Mouse (Mus musculus) heart, adult 2 months (tissue): ENCODE results near the gene Slf2. TPM values are rescaled to one million over a fixed set of nuclear protein-coding genes. Genes with fewer than 3 reads are reported as not detected.
A peak's percentile ranks its signal among the peaks of the same experiment; 100 is the strongest.

ENCODE experiments used
- DNase-seq, 2 experiments: peaks; one replicate each; pipeline ENCODE4 v3.0.0; 2021
- H3K27ac ChIP-seq: fragments of 200-600 bp; 2 replicates; pipeline ENCODE4 v1.8.1; 2022
- H3K27me3 ChIP-seq: fragments of 200-500 bp; 2 replicates; pipeline ENCODE4 v1.6.1; 2012; ENCODE audit warnings: mild to moderate bottlenecking, low read length, inconsistent platforms, mixed read lengths; ENCODE audit not compliant: control insufficient read depth, insufficient read depth
- H3K36me3 ChIP-seq: fragments of 200-500 bp; 2 replicates; pipeline ENCODE4 v1.6.1; 2012; ENCODE audit warnings: low read length, inconsistent platforms; ENCODE audit not compliant: control insufficient read depth, insufficient read depth
- H3K4me1 ChIP-seq: fragments of 200-500 bp; 2 replicates; pipeline ENCODE4 v1.6.1; 2011; ENCODE audit warnings: low read length; ENCODE audit not compliant: control insufficient read depth, insufficient read depth
- H3K4me3 ChIP-seq: fragments of 200-600 bp; 2 replicates; pipeline ENCODE4 v1.8.1; 2022
- H3K79me2 ChIP-seq: fragments of 200-500 bp; replicated peaks from 2 replicates; pipeline ENCODE4 v1.6.1; 2012; ENCODE audit warnings: mild to moderate bottlenecking, inconsistent platforms, low read length, moderate library complexity, mixed read lengths; ENCODE audit not compliant: control insufficient read depth, insufficient read depth
- H3K9ac ChIP-seq: fragments of 200-500 bp; 2 replicates; pipeline ENCODE4 v1.6.1; 2012; ENCODE audit warnings: low read depth, mild to moderate bottlenecking, control low read depth, inconsistent platforms, low read length, mixed read lengths
- CTCF ChIP-seq: fragments of 200-600 bp; IDR thresholded peaks from 2 replicates; pipeline ENCODE4 v1.8.1; 2022; ENCODE audit warnings: antibody characterized with exemption, mild to moderate bottlenecking, moderate library complexity
- EP300 ChIP-seq: fragments of 200-500 bp; IDR thresholded peaks from 2 replicates; pipeline ENCODE4 v1.6.1; 2011; ENCODE audit warnings: low read depth, low read length, control low read depth; ENCODE audit not compliant: insufficient read depth
- POLR2A ChIP-seq: fragments of 200-500 bp; IDR thresholded peaks from 2 replicates; pipeline ENCODE4 v1.6.1; 2011; ENCODE audit warnings: mild to moderate bottlenecking, low read depth, low read length, control low read depth; ENCODE audit not compliant: insufficient read depth
- WGBS: fragments of 180-500 bp; shearing (Covaris S2); methylation state at CpG from one replicate; pipeline ENCODE4 v1.1.7; 2018; 5-methylcytosine and 5-hydroxymethylcytosine counted together
- intact Hi-C: fragments of 180-260 bp; cut with DNase I; formaldehyde crosslinking; loops from one replicate; pipeline ENCODE4 v1.15.1; 2025
- polyA plus RNA-seq: library from polyadenylated mRNA; depleted of rRNA; stranded (reverse); fragments of >200 nt; gene quantifications from 2 replicates; pipeline ENCODE4 v1.2.3, GENCODE M21; 2012
- total RNA-seq, 2 experiments: library from RNA; stranded (reverse); gene quantifications; 2 replicates each; pipeline ENCODE4 v1.2.3; 2021

Gene Slf2
- total and polyA plus RNA-seq, 3 experiments: 16.6 to 23.0 (median 18.4) TPM

DNA sequence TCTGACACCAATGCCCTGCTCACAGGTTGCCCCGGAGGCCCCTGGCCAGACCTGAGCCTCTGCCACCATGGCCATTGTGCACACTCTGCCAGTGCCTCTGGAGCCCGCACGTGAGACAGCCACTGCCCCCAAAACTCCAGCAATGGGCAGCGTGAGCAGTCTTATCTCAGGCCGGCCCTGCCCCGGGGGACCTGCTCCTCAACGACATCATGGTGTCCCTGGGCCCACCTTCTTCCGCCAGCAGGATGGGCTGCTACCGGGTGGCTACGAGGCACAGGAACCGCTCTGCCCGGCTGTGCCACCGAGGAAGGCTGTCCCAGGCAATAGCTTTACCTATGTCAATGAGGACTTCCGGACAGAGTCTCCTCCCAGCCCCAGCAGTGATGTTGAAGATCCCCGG lies 90.4 kb downstream of the Slf2 start:
- Histone ChIP-seq H3K79me2 (peaks cover 7% of the 10 kb centered on the region), H3K9ac (peak overlapping the region; percentile 61), H3K27me3 (no peaks in the 10 kb centered on the region), H3K4me3 (peak overlapping the region; percentile 11; the same call in 1 of the 2 replicates), H3K4me1 (peaks cover 18% of the 10 kb centered on the region), H3K27ac (peak overlapping the region; percentile 72), H3K36me3 (peaks cover 21% of the 10 kb centered on the region)
- no peak for TF ChIP-seq POLR2A
- no peak for TF ChIP-seq CTCF
- TF ChIP-seq EP300: no peak
- intact Hi-C loops: no loop called here
- DNase-seq: peak in 1 of 2 experiments; percentile 14
- 47% methylated on average over 15 of the region's 15 CpGs for WGBS

DNA sequence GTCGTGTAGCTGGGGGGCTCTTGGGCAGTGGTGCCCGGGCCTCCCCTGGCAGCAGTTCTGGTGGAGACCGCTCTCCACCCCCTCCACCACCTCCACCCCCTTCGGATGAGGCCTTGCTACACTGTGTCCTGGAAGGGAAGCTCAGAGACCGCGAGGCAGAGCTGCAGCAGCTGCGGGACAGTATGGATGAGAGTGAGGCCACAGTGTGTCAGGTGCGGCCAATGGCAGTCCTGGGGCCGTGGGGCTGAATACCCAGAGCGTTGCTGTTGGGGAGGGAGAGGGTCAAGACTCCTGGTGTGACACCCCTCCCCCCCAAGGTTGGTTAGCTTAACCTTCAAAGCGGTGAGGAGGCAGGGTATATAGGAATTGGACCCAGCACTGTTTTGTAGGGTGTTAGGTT lies 93.0 kb downstream of the Slf2 start:
- H3K4me1 ChIP-seq: peaks cover 27% of the 10 kb centered on the region
- H3K9ac ChIP-seq: no peak overlapping the region
- H3K79me2 ChIP-seq: peaks cover 7% of the 10 kb centered on the region
- no peak for TF ChIP-seq POLR2A
- no peak for TF ChIP-seq EP300
- TF ChIP-seq CTCF: no peak
- H3K27ac ChIP-seq: no peak overlapping the region
- H3K27me3 ChIP-seq: no peaks in the 10 kb centered on the region
- WGBS: 75% methylated on average over 11 of the region's 11 CpGs
- H3K4me3 ChIP-seq: no peak overlapping the region
- no peak for DNase-seq
- intact Hi-C loops: no loop called here
- peaks cover 26% of the 10 kb centered on the region for H3K36me3 ChIP-seq

DNA sequence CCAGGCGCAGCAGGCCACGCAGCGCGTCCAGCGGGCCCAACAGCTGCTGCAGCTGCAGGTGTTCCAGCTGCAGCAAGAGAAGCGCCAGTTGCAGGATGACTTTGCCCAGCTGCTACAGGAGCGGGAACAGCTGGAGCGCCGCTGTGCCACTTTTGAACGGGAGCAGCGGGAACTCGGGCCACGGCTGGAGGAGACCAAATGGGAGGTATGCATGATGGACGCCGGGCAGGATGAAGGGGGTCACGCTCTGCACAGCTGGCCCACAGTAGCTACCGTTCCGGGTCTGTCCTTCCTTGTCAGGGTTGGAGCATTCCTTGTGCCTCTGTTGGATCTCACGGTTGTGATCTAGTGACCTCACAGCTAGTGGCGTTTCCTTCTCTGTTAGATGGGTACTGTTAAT lies 93.8 kb downstream of the Slf2 start:
- intact Hi-C loops: no loop called here
- H3K4me1 ChIP-seq: peaks cover 24% of the 10 kb centered on the region
- TF ChIP-seq CTCF (no peak), EP300 (no peak), POLR2A (no peak)
- H3K79me2 ChIP-seq: peaks cover 7% of the 10 kb centered on the region
- WGBS: 89% methylated on average over 20 of the region's 20 CpGs
- no peak overlapping the region for H3K27ac ChIP-seq
- no peak for DNase-seq
- peaks cover 22% of the 10 kb centered on the region for H3K36me3 ChIP-seq
- H3K4me3 ChIP-seq: no peak overlapping the region
- H3K27me3 ChIP-seq: no peaks in the 10 kb centered on the region
- no peak overlapping the region; the same call in 1 of the 2 replicates for H3K9ac ChIP-seq

DNA sequence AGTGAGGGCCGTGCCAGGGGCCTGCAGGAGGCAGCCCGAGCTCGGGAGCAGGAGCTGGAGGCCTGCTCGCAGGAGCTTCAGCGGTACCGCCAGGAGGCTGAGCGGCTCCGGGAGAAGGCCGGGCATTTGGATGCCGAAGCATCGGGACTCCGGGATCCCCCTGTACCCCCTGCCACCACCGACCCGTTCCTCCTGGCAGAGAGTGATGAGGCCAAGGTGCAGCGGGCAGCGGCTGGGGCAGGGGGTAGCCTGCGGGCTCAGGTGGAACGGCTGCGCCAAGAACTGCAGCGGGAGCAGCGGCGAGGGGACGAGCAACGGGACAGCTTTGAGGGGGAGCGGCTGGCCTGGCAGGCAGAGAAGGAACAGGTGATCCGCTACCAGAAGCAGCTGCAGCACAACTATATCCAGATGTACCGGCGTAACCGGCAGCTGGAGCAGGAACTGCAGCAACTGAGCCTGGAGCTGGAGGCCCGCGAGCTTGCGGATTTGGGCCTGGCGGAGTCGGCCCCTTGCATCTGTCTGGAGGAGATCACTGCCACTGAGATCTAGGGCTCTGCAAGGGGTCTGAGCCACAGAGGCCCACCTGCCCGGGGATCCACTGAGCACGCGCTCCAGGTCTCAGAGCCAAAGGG lies 95.1 kb downstream of the Slf2 start:
- TF ChIP-seq EP300: no peak
- TF ChIP-seq CTCF: no peak
- TF ChIP-seq POLR2A: no peak
- peaks cover 7% of the 10 kb centered on the region for H3K79me2 ChIP-seq
- peaks cover 21% of the 10 kb centered on the region for H3K4me1 ChIP-seq
- no peak overlapping the region for H3K27ac ChIP-seq
- no peak overlapping the region for H3K4me3 ChIP-seq
- no peak for DNase-seq
- no peak overlapping the region for H3K9ac ChIP-seq
- peaks cover 14% of the 10 kb centered on the region for H3K36me3 ChIP-seq
- H3K27me3 ChIP-seq: no peaks in the 10 kb centered on the region
- WGBS: 89% methylated on average over 37 of the region's 37 CpGs
- intact Hi-C loops: no loop called here

DNA sequence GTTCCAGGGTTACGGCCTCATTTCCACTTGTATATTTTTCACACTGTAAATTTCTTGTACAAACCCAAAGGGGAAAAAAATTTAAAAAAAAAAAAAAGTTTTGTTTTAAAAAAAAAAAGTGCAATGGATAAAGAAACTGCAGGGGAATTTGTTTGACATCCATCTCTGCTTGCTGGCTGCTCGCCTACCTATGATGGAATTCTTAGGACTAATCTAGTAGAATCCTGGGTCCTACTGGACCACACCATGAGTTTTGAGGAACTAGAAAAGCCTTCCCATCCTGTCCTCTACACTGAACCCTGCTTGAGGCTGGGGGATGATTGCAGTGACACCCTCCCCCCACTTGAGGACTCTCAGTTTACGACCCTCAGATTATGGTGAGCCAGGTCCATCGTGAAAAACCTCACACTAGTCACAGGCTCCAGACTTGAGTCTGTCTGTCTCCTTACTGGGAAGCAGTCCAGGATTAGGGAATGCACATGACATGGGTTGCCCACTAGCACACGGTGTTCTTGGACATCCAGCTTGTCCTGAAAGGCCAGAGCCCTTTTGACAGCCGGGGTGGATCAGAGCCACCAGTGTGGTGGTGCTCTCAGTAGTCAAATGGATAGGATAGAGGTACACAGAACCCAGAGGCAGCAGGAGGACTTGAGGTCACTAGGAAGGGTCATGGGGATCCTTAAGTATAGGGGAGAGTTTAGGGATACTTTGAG lies 96.2 kb downstream of the Slf2 start:
- Histone ChIP-seq H3K4me3 (no peak overlapping the region), H3K36me3 (peaks cover 10% of the 10 kb centered on the region), H3K9ac (no peak overlapping the region), H3K27me3 (no peaks in the 10 kb centered on the region), H3K79me2 (peaks cover 4% of the 10 kb centered on the region), H3K4me1 (peaks cover 24% of the 10 kb centered on the region), H3K27ac (peak overlapping the region; percentile 69)
- 46% methylated on average over 6 of the region's 6 CpGs for WGBS
- intact Hi-C loops: no loop called here
- DNase-seq: peak; percentile 44 to 57
- 0 out of 2 replicates have a peak, but pooled peaks have one; percentile 33 for TF ChIP-seq POLR2A
- no peak for TF ChIP-seq CTCF
- TF ChIP-seq EP300: peak; percentile 98

DNA sequence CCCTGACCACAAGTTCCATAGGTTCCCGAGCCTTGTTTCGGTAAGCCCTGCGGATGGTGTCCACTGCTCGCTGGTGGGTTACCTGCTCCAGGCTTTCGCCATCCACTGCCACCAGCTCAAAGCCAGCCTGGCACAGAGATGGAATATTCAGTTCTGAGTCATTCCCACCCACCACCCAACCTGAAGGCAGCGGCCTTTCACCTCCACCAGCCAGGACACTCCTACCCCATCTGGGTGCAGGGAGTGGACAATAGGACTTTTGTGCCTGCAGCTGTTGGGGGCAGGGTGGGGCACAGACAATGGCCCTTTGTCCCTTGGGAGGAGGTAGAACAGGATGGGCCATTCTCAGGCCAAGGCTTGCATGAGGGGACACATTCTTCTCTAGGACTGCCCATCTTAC lies 96.9 kb downstream of the Slf2 start:
- intact Hi-C loops: no loop called here
- WGBS: 83% methylated on average over 6 of the region's 6 CpGs
- peaks cover 8% of the 10 kb centered on the region; the same call in 1 of the 2 replicates for H3K36me3 ChIP-seq
- no peak overlapping the region for H3K9ac ChIP-seq
- H3K4me1 ChIP-seq: peaks cover 22% of the 10 kb centered on the region
- H3K79me2 ChIP-seq: peaks cover 4% of the 10 kb centered on the region
- DNase-seq: peak; percentile 45 to 47
- no peaks in the 10 kb centered on the region for H3K27me3 ChIP-seq
- peak overlapping the region; percentile 69 for H3K27ac ChIP-seq
- no peak overlapping the region for H3K4me3 ChIP-seq
- TF ChIP-seq EP300: peak; percentile 72; the same call in 1 of the 2 replicates
- TF ChIP-seq POLR2A: no peak; the same call in 1 of the 2 replicates
- TF ChIP-seq CTCF: no peak
